Mouse (Mus musculus) forebrain, postnatal 0 days (tissue): ENCODE measurements around the gene Gm49383. TPM values are rescaled to one million over a fixed set of nuclear protein-coding genes. Genes with fewer than 3 reads are reported as not detected.
"Not testable (repeated sequence)": the region's sequence is repeated elsewhere in the genome, so short reads cannot be mapped to it uniquely, and the experiment has no call there.

ENCODE experiments used
- ATAC-seq: fragments of 200-750 bp; cut with Nextera tagmentation; 2 replicates; pipeline ENCODE4 v1.8.0; 2017; ENCODE audit warnings: mild to moderate bottlenecking, moderate library complexity
- DNase-seq: peaks from one replicate; pipeline ENCODE4 v3.0.0-alpha.2; 2015
- H3K27ac ChIP-seq: fragments of 300-500 bp; sonication (generic); 2 replicates; pipeline ENCODE4 v1.5.1; 2014; ENCODE audit warnings: low read depth, mild to moderate bottlenecking, antibody characterized with exemption, low read length, moderate library complexity, mixed read lengths
- H3K27me3 ChIP-seq: fragments of 300-500 bp; sonication (generic); 2 replicates; pipeline ENCODE4 v1.6.1; 2014; ENCODE audit warnings: mild to moderate bottlenecking, low read length, mixed read lengths; ENCODE audit not compliant: insufficient read depth
- H3K36me3 ChIP-seq: fragments of 300-500 bp; sonication (generic); 2 replicates; pipeline ENCODE4 v1.6.1; 2014; ENCODE audit warnings: mild to moderate bottlenecking, moderate library complexity; ENCODE audit not compliant: insufficient read depth
- H3K4me1 ChIP-seq: fragments of 300-500 bp; sonication (generic); 2 replicates; pipeline ENCODE4 v1.6.1; 2014; ENCODE audit warnings: antibody characterized with exemption; ENCODE audit not compliant: insufficient read depth
- H3K4me2 ChIP-seq: fragments of 300-500 bp; sonication (generic); 2 replicates; pipeline ENCODE4 v1.6.1; 2014; ENCODE audit warnings: low read depth, mild to moderate bottlenecking, moderate library complexity
- H3K4me3 ChIP-seq: fragments of 300-500 bp; sonication (generic); 2 replicates; pipeline ENCODE4 v1.5.1; 2014; ENCODE audit warnings: low read depth, low read length, mixed read lengths
- H3K9ac ChIP-seq: fragments of 300-500 bp; sonication (generic); 2 replicates; pipeline ENCODE4 v1.6.1; 2014; ENCODE audit warnings: mild to moderate bottlenecking
- H3K9me3 ChIP-seq: fragments of 300-500 bp; sonication (generic); 2 replicates; pipeline ENCODE4 v1.6.1; 2016; ENCODE audit warnings: low read length
- CTCF ChIP-seq: sonication (generic); IDR thresholded peaks from 2 replicates; pipeline ENCODE4 v1.5.1; 2016; ENCODE audit warnings: antibody characterized with exemption, control low read depth, low read depth
- WGBS: fragments of 180-500 bp; shearing (Covaris S2); extraction: QIAGEN DNeasy Blood & Tissue Kit; methylation state at CpG from one replicate; pipeline ENCODE4 v1.1.7; 2014; 5-methylcytosine and 5-hydroxymethylcytosine counted together
- polyA plus RNA-seq: library from polyadenylated mRNA; unstranded; fragments of >200 nt; fragmentation: Nextera tagmentation; extraction: Ambion mirVana; gene quantifications from 2 replicates; pipeline ENCODE4 v1.2.1, GENCODE M21; 2015
- total RNA-seq: library from RNA; depleted of rRNA; stranded (reverse); fragments of >200 nt; gene quantifications from 2 replicates; pipeline ENCODE4 v1.2.3, GENCODE M21; 2014

Gene Gm49383
- total and polyA plus RNA-seq, 2 experiments from 2014 or later, result 5.7 to 8.8 TPM

DNA sequence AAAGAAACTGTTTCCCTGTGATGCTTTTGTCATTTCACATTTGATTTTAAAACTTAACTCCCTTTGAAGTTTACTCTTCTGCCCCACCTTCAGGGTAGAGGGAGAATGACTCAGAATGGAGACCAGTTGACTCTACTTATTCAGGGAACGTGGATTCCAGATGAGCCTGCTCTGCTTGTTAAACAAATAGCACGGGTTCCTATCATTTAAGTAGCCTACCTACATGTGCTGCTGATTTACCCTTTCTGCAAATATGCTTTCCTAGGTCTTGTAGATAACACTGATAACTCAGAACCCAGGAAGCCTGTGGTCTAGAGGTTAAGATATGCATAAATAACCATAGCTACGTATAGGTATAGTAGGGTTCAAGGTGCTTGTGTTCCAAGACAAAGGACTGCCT is 32.0 kb downstream of the Gm49383 start:
- no peak overlapping the region for H3K4me3 ChIP-seq
- H3K4me2 ChIP-seq, result no peak overlapping the region
- DNase-seq (no peak), ATAC-seq (no peak)
- 0 out of 2 replicates have a peak, but pooled peaks cover 5% of the 10 kb centered on the region for H3K4me1 ChIP-seq
- H3K36me3 ChIP-seq, result no peaks in the 10 kb centered on the region
- no peaks in the 10 kb centered on the region for H3K9me3 ChIP-seq
- TF ChIP-seq CTCF, result no peak
- no peaks in the 10 kb centered on the region for H3K27me3 ChIP-seq
- H3K27ac ChIP-seq, result no peak overlapping the region
- 59% methylated on average over 3 of the region's 3 CpGs for WGBS
- no peak overlapping the region for H3K9ac ChIP-seq

- not testable (repeated sequence) for H3K4me2 ChIP-seq, H3K9ac ChIP-seq, H3K27me3 ChIP-seq, H3K4me3 ChIP-seq, ATAC-seq, H3K27ac ChIP-seq, H3K9me3 ChIP-seq, DNase-seq, H3K36me3 ChIP-seq, H3K4me1 ChIP-seq
- WGBS, result 84% methylated on average over 4 of the region's 4 CpGs
Measured at GRCm38 (mm10) chr12:69163586-69163985, 33.3 kb downstream of the Gm49383 start.

GRCm38 (mm10) chr12:69160677-69161076 is 36.2 kb downstream of the Gm49383 start:
- peaks cover 14% of the 10 kb centered on the region; the same call in 1 of the 2 replicates for H3K36me3 ChIP-seq
- not testable (repeated sequence) for H3K4me2 ChIP-seq, ATAC-seq, H3K9me3 ChIP-seq, H3K9ac ChIP-seq, DNase-seq, H3K4me3 ChIP-seq, H3K27ac ChIP-seq, H3K4me1 ChIP-seq, H3K27me3 ChIP-seq
- 80% methylated on average over 2 of the region's 2 CpGs for WGBS

DNA sequence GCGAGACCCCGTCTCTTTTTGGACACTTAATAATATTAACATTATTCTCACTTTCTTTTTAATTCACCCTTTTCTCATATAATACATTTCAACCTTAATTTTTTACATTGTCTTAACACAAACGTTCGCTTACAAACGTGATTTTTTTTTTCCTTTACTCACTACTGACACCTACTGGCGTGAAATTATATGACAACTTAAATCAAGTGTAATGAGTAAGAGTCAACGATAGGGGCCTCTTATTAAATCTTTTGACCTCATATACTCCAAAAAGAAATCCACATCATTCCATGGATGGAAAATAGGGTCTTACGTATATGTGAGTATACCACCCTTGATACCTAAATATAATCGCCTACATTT is 37.3 kb downstream of the Gm49383 start:
- peak overlapping the region; percentile 50; the same call in 1 of the 2 replicates for H3K27ac ChIP-seq
- no peaks in the 10 kb centered on the region for H3K9me3 ChIP-seq
- H3K9ac ChIP-seq, result no peak overlapping the region
- peak; percentile 83 for TF ChIP-seq CTCF
- H3K4me3 ChIP-seq, result peak overlapping the region; percentile 65
- peak; percentile 91 for DNase-seq
- H3K36me3 ChIP-seq, result peaks cover 14% of the 10 kb centered on the region; the same call in 1 of the 2 replicates
- H3K4me1 ChIP-seq, result peaks cover 5% of the 10 kb centered on the region; the same call in 1 of the 2 replicates
- ATAC-seq, result no peak
- WGBS, result 4% methylated on average over 9 of the region's 9 CpGs
- no peaks in the 10 kb centered on the region for H3K27me3 ChIP-seq
- H3K4me2 ChIP-seq, result peak overlapping the region; percentile 29; the same call in 1 of the 2 replicates

DNA sequence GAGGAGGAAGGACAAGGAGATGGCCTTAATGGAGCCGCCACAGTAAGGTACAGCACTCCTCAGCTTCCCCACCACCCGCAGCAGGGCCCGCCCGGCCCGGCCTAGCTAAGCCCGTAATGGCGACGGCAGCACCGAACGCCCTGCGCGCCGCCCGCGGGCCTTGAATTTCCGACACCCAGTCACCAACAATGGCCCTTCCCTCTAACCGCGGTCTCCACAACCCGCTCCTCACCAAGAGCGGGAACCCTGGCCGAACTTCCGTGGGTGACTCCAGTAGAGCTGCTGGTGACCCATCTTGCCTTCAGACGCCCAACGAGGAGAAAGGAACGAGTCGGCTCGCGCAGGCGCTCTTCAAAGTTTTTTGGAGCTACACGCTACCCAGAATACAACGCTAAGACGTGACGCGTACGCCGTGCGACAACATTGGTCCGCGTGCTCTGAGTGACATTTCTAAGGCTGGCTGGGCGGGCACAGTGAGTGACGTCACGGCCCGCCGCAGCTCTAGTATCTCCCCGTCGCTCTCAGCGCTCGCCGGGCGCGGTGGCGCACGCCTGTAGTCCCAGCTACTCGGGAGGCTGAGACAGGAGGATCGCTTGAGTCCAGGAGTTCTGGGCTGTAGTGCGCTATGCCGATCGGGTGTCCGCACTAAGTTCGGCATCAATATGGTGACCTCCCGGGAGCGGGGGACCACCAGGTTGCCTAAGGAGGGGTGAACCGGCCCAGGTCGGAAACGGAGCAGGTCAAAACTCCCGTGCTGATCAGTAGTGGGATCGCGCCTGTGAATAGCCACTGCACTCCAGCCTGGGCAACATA is 37.9 kb downstream of the Gm49383 start, which contains the start of gene Rps29:
Gene Rps29 (minus strand): TSS at position 422 of the 813 bp plus-strand sequence.
- H3K4me1 ChIP-seq, H3K9me3 ChIP-seq, H3K27me3 ChIP-seq: not testable (repeated sequence)
- peak; percentile 100 for DNase-seq
- H3K4me2 ChIP-seq, result peak within 1 kb of the TSS; percentile 55
- under 1% methylated on average over 57 of the region's 68 CpGs for WGBS
- peak within 1 kb of the TSS; percentile 65 for H3K4me3 ChIP-seq
- peak within 1 kb of the TSS; percentile 86 for H3K9ac ChIP-seq
- peak; percentile 99 for ATAC-seq
- H3K27ac ChIP-seq, result peak within 1 kb of the TSS; percentile 96
- peaks cover 14% of the 10 kb centered on the region; the same call in 1 of the 2 replicates for H3K36me3 ChIP-seq

DNA sequence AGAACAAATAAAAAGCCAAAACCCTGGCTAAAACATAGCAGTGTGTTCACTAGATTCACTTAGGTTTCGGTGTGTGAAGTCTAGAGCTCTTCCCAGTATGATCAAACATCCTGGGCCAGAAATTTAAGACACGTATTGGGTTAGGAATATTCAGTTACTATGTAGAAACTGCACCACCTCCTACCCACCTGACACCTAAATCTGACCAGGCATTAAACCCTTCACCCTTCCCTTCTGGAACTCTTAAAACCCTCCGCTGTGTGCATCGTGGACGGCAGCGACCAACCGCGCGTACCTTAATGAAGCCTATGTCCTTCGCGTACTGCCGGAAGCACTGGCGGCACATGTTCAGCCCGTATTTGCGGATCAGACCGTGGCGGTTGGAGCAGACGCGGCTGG is 38.5 kb downstream of the Gm49383 start:
- 2% methylated on average over 19 of the region's 19 CpGs for WGBS
- H3K4me2 ChIP-seq, result peak overlapping the region; percentile 55
- H3K27me3 ChIP-seq, result no peaks in the 10 kb centered on the region
- peak overlapping the region; percentile 86 for H3K9ac ChIP-seq
- no peak for TF ChIP-seq CTCF
- H3K4me3 ChIP-seq, result peak overlapping the region; percentile 65
- no peak for DNase-seq
- H3K27ac ChIP-seq, result peak overlapping the region; percentile 96
- peaks cover 5% of the 10 kb centered on the region; the same call in 1 of the 2 replicates for H3K4me1 ChIP-seq
- H3K36me3 ChIP-seq, result peaks cover 14% of the 10 kb centered on the region; the same call in 1 of the 2 replicates
- H3K9me3 ChIP-seq, result no peaks in the 10 kb centered on the region
- ATAC-seq, result no peak

- H3K27me3 ChIP-seq, result no peaks in the 10 kb centered on the region
- no peak for ATAC-seq
- no peaks in the 10 kb centered on the region for H3K9me3 ChIP-seq
- H3K27ac ChIP-seq, result no peak overlapping the region
- H3K36me3 ChIP-seq, result peaks cover 14% of the 10 kb centered on the region; the same call in 1 of the 2 replicates
- DNase-seq, result no peak
- H3K4me2 ChIP-seq, result no peak overlapping the region
- peaks cover 5% of the 10 kb centered on the region; the same call in 1 of the 2 replicates for H3K4me1 ChIP-seq
- no peak overlapping the region for H3K4me3 ChIP-seq
- 97% methylated on average over 2 of the region's 2 CpGs for WGBS
- H3K9ac ChIP-seq, result no peak overlapping the region
- TF ChIP-seq CTCF, result no peak
Measured at GRCm38 (mm10) chr12:69157107-69157506, 39.8 kb downstream of the Gm49383 start.
